Mouse (Mus musculus) heart, postnatal 0 days (tissue): Measurements from ENCODE around the gene Tprn.

Experiments used
- CTCF ChIP-seq: IDR thresholded peaks from 2 replicates; pipeline ENCODE4 v1.5.1; 2016; ENCODE audit warnings: antibody characterized with exemption, control low read depth, low read depth
- EP300 ChIP-seq: IDR thresholded peaks from 2 replicates; pipeline ENCODE4 v1.6.1; 2016; ENCODE audit warnings: antibody characterized with exemption, low read depth

GRCm38 (mm10) chr2:25223681-25224491 lies 38.5 kb upstream of the Tprn start:
- TF ChIP-seq CTCF, result no peak
- peak; percentile 73 for TF ChIP-seq EP300
